Mouse (Mus musculus) myocyte (in vitro differentiated cells): Measurements from ENCODE around the gene Pfpl.

Experiments
- CEBPB ChIP-seq: IDR thresholded peaks from 2 replicates; pipeline ENCODE4 v1.6.1; 2011; ENCODE audit warnings: mild to moderate bottlenecking, moderate library complexity; ENCODE audit not compliant: poor library complexity, insufficient read depth, severe bottlenecking
- E2F4 ChIP-seq: IDR thresholded peaks from one replicate; pipeline ENCODE4 v1.6.1; 2011; ENCODE audit warnings: mild to moderate bottlenecking, control low read depth, moderate library complexity; ENCODE audit not compliant: insufficient read depth
- MAX ChIP-seq: IDR thresholded peaks from one replicate; pipeline ENCODE4 v1.6.1; 2011; ENCODE audit warnings: low read depth, mild to moderate bottlenecking, control low read depth
- MYOD1 ChIP-seq, 3 experiments: IDR thresholded peaks; one replicate each; pipeline ENCODE4 v1.6.1; 2011; ENCODE audit warnings: control low read depth in 2 of 3, low read depth in 2 of 3, mild to moderate bottlenecking in 2 of 3, moderate library complexity in 1 of 3; ENCODE audit not compliant: insufficient read length in 2 of 3, control insufficient read depth in 1 of 3
- MYOG ChIP-seq, 3 experiments: IDR thresholded peaks; one replicate each; pipeline ENCODE4 v1.6.1; 2011; ENCODE audit warnings: control low read depth in 2 of 3, low read depth in 2 of 3, mild to moderate bottlenecking in 2 of 3; ENCODE audit not compliant: insufficient read length in 2 of 3, control insufficient read depth in 1 of 3, insufficient read depth in 1 of 3
- POLR2A ChIP-seq: IDR thresholded peaks from one replicate; pipeline ENCODE4 v1.6.1; 2011; ENCODE audit warnings: low read depth, mild to moderate bottlenecking, control low read depth, moderate library complexity; ENCODE audit not compliant: insufficient read length
- POLR2AphosphoS2 ChIP-seq: IDR thresholded peaks from one replicate; pipeline ENCODE4 v1.6.1; 2011; ENCODE audit warnings: low read depth, control low read depth; ENCODE audit not compliant: insufficient read length
- REST ChIP-seq: IDR thresholded peaks from one replicate; pipeline ENCODE4 v1.6.1; 2011; ENCODE audit warnings: mild to moderate bottlenecking, control low read depth, moderate library complexity; ENCODE audit not compliant: insufficient read depth, insufficient read length
- SRF ChIP-seq: IDR thresholded peaks from one replicate; pipeline ENCODE4 v1.6.1; 2011; ENCODE audit warnings: low read depth; ENCODE audit not compliant: control insufficient read depth, insufficient read length
- TCF12 ChIP-seq: IDR thresholded peaks from one replicate; pipeline ENCODE4 v1.6.1; 2011; ENCODE audit warnings: mild to moderate bottlenecking, control low read depth; ENCODE audit not compliant: poor library complexity, insufficient read depth, severe bottlenecking
- USF1 ChIP-seq: IDR thresholded peaks from one replicate; pipeline ENCODE4 v1.6.1; 2011; ENCODE audit warnings: low read depth, mild to moderate bottlenecking, control low read depth, moderate library complexity

DNA sequence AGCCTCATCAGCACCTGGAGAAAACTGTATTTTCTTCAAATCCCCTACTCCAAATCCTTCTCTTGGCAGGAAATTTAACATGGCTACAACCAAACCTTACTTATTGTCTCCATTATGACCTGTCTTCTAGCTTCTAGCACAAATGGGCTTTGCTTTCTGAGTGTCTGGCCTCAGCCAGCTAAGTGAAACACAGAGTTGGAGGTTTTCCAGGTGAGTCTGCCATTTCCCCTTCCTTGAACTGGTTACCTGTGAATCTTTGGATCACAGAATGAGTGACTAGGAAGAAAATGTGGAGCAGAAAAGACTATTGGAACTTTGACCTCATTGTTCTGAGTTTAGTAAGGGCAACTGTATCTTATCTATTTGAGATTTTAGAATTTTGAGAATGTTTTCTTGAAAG, 10.3 kb upstream of the Pfpl start, which contains the start of gene Olfr1441:
- TF ChIP-seq SRF (no peak), TCF12 (no peak), POLR2AphosphoS2 (no peak), MYOG (IDR thresholded peaks at IDR 0.05; ENCODE audit: control insufficient read depth in 1 of 3, insufficient read depth in 1 of 3, insufficient read length in 2 of 3, low read depth in 2 of 3) (no peak), POLR2A (no peak), E2F4 (no peak), USF1 (no peak), MAX (no peak), MYOD1 (IDR thresholded peaks at IDR 0.05; ENCODE audit: control insufficient read depth in 1 of 3, insufficient read length in 2 of 3, low read depth in 2 of 3) (no peak), CEBPB (no peak), REST (no peak)
